Mouse (Mus musculus): ENCODE results near the gene Tamm41.
A peak's percentile ranks its signal among the peaks of the same experiment; 100 is the strongest.

Tamm41 gene

DNA sequence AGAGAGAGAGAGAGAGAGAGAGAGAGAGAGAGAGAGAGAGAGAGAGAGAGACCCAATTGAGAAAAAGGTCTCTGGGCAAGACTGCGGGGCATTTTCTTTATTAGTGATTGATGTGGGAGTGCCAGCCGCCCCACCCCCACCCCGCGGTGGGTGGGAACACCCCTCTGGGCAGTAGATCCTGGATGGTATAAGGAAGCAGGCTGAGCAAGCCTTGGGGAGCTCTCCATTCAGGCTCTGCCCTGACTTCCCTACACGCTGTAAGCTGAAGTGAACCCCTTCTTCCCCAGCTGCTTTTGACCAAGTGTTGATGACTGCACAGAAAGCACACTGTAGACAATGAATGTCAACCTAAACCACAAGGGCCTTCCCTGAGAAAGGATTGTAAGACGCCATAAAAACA is 67.3 kb downstream of the Tamm41 start:
- no peak for DNase-seq

- DNase-seq: peak; percentile 80
Measured at GRCm38 (mm10) chr6:114969213-114970120, 68.2 kb downstream of the Tamm41 start, which contains the start of gene Vgll4. Gene Vgll4 (minus strand): TSS chr6:114969994.

DNA sequence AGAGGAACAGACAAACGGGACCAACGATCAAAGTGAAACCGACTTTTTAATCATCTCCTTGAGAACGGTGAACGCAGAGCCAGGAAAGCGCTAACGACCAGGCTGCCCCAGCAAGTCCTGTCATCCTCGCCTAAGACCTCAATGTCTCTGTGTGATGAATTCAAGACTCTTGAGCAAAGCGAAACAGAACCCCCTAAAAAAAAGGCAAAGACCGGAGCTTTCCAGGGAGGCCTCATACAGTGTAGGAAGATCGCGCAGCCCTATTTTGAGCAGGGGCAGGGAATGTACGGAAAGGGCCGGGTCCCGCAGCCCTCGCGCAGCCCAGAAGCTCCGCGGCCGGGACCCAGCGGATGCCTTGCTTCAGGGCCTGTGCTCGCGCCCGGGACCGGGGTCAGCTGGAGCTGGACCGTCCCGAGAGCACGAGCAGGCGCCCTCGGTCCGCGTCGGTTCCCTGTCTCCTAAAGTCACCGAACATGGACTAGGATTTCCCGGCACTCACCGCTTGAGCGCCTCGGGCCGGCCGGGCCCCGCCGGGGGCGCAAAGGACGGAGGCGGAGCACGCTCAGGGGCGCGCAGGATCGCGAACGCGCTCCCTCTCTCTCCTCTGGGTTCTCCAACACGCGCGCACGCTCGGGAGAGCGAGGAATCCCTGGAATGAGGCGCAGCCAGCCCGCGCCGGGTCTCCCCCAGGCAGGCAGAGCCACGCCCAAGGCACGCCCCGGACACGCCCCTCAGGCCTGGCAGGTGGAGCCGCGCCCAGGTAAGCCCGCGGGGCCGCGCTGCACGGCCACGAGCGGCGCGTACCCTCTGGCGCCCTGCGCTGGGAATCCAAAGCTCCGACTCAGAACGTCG is 69.1 kb downstream of the Tamm41 start:
- DNase-seq: peak; percentile 93

DNA sequence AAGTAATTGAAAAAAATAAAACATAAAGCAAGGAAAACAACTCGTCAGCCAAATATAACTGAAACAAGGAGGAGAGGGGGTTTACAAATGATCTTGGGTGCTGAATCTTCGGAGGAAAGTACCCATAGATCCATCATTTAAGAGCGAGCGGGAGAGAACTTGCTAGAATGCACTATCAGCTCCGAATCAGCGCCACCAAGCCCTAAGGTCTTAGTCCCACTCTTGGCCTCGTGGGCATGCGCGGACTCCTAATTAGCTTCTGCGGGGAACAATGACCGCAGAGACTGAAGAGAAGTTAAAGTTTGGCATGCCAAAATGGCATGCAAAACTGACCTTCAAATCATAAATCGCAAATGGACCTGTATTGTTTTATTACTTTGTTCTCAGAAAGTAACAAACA is 70.1 kb downstream of the Tamm41 start:
- no peak for DNase-seq

DNA sequence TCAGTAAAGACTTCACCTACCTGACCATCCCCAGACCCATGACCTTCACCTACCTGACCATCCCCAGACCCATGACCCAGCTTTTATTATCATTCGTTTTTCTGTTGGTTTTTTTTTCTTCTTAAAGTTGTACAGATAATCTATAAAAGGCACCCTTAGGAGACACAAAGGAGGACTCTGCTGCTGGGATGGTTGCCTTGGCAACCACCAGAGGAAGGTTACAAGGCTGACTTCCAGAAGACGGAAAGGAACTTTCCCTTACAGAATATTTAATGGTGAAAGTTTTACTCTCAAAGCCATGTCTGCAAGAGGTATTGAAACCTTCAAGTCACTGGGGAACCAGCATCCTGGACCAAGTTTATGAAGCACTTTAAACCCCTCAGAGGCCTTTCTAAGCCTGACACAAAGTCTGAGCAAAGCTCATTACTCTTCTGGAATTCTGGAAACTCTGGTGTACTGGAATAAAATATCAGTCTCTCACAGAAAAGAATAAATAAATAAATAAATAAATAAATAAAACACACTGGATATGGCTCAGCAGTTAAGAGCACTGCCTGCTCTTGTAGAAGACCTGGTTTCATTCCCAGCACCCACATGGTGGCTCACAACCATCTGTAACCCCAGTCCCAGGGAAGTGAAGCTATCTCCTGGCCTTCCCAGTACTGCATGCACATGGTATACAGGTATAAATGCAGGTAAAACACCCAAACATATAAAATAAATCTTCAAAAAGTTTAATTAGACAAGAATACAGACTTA is 71.1 kb downstream of the Tamm41 start:
- no peak for DNase-seq

- DNase-seq: no peak
Measured at GRCm38 (mm10) chr6:114965802-114966201, 71.9 kb downstream of the Tamm41 start.

- no peak for DNase-seq
Measured at GRCm38 (mm10) chr6:114965396-114965795, 72.3 kb downstream of the Tamm41 start.

DNA sequence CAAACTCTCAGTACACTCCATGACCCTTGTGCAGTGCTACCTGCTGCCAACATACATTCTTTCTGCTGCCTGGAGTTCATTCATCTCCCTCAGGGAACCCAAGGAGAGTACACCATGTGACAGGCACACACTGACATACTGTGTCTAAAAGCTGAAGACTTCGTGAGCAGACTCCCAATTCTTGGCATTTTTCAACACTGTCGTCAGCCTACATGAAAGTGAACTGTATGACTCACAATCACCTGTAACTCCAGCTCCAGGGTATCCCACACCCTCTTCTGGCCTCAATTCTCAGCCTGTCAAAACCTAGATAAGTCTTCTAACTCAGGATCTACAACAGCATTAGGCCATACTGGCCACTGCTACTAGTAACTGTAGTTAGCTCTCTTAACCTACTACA is 73.4 kb downstream of the Tamm41 start:
- no peak for DNase-seq

- DNase-seq: no peak
Measured at GRCm38 (mm10) chr6:114963636-114964035, 74.0 kb downstream of the Tamm41 start.

- DNase-seq: no peak
Measured at GRCm38 (mm10) chr6:114961276-114962068, 76.2 kb downstream of the Tamm41 start.

GRCm38 (mm10) chr6:114959012-114959398 is 78.7 kb downstream of the Tamm41 start:
- no peak for DNase-seq

DNA sequence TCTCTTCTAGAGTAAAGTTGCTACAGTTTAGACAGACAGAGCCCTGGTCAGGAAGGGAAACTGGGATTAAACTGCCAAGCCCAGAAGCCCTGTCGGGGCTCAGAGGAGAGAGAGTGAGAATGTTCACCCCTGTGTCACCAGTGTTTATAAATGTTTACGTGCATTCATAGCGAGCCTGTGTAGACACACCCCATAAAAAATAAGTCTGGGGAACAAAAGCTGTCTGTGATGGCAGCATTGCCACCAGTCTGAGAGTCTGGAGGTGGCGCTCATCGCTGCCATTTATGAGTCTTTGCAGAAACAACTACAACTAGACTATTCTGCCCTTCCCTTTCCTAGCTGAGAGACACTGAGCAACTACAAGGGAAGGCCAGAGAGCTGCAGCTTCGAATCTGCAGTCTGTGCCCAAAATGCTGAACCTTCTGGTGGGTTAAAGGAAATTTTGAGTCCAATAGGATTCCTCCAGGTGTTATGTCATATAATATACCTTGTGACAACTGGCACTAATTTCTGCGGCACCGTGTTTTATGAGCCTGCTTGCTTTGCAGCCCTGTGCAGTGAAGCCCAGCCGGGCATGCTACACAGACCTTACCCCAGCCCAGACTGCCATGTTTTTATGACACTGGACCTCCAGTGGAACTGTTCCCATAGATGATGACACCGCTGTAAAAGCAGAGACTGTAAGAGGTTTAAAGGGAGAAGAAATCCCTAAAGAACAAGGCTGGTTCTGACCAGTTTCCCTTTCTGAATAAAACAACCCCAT is 79.2 kb downstream of the Tamm41 start:
- DNase-seq: no peak

DNA sequence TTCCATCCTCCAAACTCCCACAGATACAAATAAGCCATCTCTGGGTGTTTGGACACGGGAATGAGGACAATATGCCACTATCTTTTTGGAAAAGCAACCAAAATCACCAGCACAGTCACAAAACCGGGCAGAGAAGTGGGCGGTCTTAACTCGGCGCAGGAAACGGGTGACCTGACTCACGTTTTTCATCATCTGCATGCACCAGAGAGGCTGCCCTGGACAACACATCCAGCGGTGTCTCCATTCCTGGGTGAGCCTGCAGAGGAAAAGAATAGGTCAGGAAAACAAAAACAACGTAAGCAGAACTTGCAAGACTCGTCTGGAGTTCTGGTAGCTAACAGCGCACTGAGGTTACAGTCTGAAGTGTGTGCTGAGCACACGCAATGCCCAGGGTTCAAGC is 79.9 kb downstream of the Tamm41 start:
- DNase-seq: no peak

GRCm38 (mm10) chr6:114954496-114954895 is 83.2 kb downstream of the Tamm41 start:
- DNase-seq: no peak

Measured in cerebellum, adult 9-11 months (tissue).